Mouse (Mus musculus): ENCODE results near the gene 2310061I04Rik.

GRCm38 (mm10) chr17:35921710-35922109 lies 24.5 kb upstream of the 2310061I04Rik start:
- TF ChIP-seq CTCF (IDR thresholded peaks at IDR 0.05; ENCODE audit: extremely low read depth, insufficient read depth, low read length) (no peak), POLR2A (IDR thresholded peaks at IDR 0.05; ENCODE audit: extremely low read depth, insufficient read depth, low read length) (no peak)
